Mouse (Mus musculus) lung, postnatal 0 days (tissue): ENCODE results near the gene Exoc6b. TPM values are rescaled to one million over a fixed set of nuclear protein-coding genes. Genes with fewer than 3 reads are reported as not detected.

Source experiments
- ATAC-seq: fragments of 200-750 bp; cut with Nextera tagmentation; 2 replicates; pipeline ENCODE4 v1.8.0; 2017; ENCODE audit warnings: moderate library complexity
- DNase-seq: peaks from one replicate; pipeline ENCODE4 v3.0.0-alpha.2; 2016; ENCODE audit warnings: low spot score
- H3K27ac ChIP-seq: fragments of 300-500 bp; sonication (generic); 2 replicates; pipeline ENCODE4 v1.5.1; 2014; ENCODE audit warnings: antibody characterized with exemption, mild to moderate bottlenecking, low read length, mixed read lengths
- H3K27me3 ChIP-seq: fragments of 300-500 bp; sonication (generic); replicated peaks from 2 replicates; pipeline ENCODE4 v1.6.1; 2014; ENCODE audit warnings: low read length, mixed read lengths; ENCODE audit not compliant: insufficient read depth
- H3K36me3 ChIP-seq: fragments of 300-500 bp; sonication (generic); 2 replicates; pipeline ENCODE4 v1.6.1; 2014; ENCODE audit warnings: low read length, mixed read lengths; ENCODE audit not compliant: insufficient read depth
- H3K4me1 ChIP-seq: fragments of 300-500 bp; sonication (generic); 2 replicates; pipeline ENCODE4 v1.6.1; 2014; ENCODE audit warnings: antibody characterized with exemption, low read depth, low read length, mixed read lengths; ENCODE audit not compliant: insufficient read depth
- H3K4me2 ChIP-seq: fragments of 300-500 bp; sonication (generic); replicated peaks from 2 replicates; pipeline ENCODE4 v1.6.1; 2014; ENCODE audit warnings: low read depth, mild to moderate bottlenecking, low read length, moderate library complexity, mixed read lengths
- H3K4me3 ChIP-seq: fragments of 300-500 bp; sonication (generic); 2 replicates; pipeline ENCODE4 v1.5.1; 2014; ENCODE audit warnings: low read depth, low read length
- H3K9ac ChIP-seq: fragments of 300-500 bp; sonication (generic); replicated peaks from 2 replicates; pipeline ENCODE4 v1.6.1; 2014; ENCODE audit warnings: low read depth, mild to moderate bottlenecking
- H3K9me3 ChIP-seq: fragments of 300-500 bp; sonication (generic); 2 replicates; pipeline ENCODE4 v1.6.1; 2016; ENCODE audit warnings: low read length, mixed read lengths
- CTCF ChIP-seq: IDR thresholded peaks from 2 replicates; pipeline ENCODE4 v1.5.1; 2016; ENCODE audit warnings: antibody characterized with exemption, mild to moderate bottlenecking
- EP300 ChIP-seq: IDR thresholded peaks from 2 replicates; pipeline ENCODE4 v1.6.1; 2016; ENCODE audit warnings: antibody characterized with exemption, mild to moderate bottlenecking, control low read depth
- WGBS: fragments of 180-500 bp; shearing (Covaris S2); extraction: QIAGEN DNeasy Blood & Tissue Kit; methylation state at CpG from one replicate; pipeline ENCODE4 v1.1.7; 2014; 5-methylcytosine and 5-hydroxymethylcytosine counted together
- polyA plus RNA-seq: library from polyadenylated mRNA; unstranded; fragments of >200 nt; fragmentation: Nextera tagmentation; extraction: Ambion mirVana; gene quantifications from 2 replicates; pipeline ENCODE4 v1.2.1, GENCODE M21; 2015

Exoc6b gene
- polyA plus RNA-seq, 1 experiment from 2014 or later: 14.8 TPM

- H3K27ac ChIP-seq: no peak overlapping the region
- no peaks in the 10 kb centered on the region for H3K36me3 ChIP-seq
- 0 out of 2 replicates have a peak overlapping the region, but pooled peaks have one; percentile 21 for H3K9ac ChIP-seq
- peaks cover 44% of the 10 kb centered on the region for H3K4me1 ChIP-seq
- DNase-seq (no peak), ATAC-seq (no peak)
- H3K4me3 ChIP-seq: peak overlapping the region; percentile 50
- peaks cover 48% of the 10 kb centered on the region for H3K27me3 ChIP-seq
- WGBS: 1% methylated on average over 37 of the region's 37 CpGs
- peak overlapping the region; percentile 78 for H3K4me2 ChIP-seq
- no peak for TF ChIP-seq EP300
- TF ChIP-seq CTCF: no peak
- H3K9me3 ChIP-seq: no peaks in the 10 kb centered on the region
Observed at GRCm38 (mm10) chr6:84585686-84586300, 483.5 kb downstream of the Exoc6b start.

- Histone ChIP-seq H3K4me2 (peak overlapping the region; percentile 78), H3K27me3 (peaks cover 47% of the 10 kb centered on the region), H3K4me3 (peak overlapping the region; percentile 50), H3K9me3 (no peaks in the 10 kb centered on the region), H3K27ac (no peak overlapping the region), H3K9ac (0 out of 2 replicates have a peak overlapping the region, but pooled peaks have one; percentile 21), H3K4me1 (peaks cover 44% of the 10 kb centered on the region), H3K36me3 (no peaks in the 10 kb centered on the region)
- no peak for DNase-seq
- ATAC-seq: no peak; the same call in 1 of the 2 replicates
- TF ChIP-seq CTCF: no peak
- TF ChIP-seq EP300: no peak
- WGBS: 1% methylated on average over 64 of the region's 66 CpGs
Observed at GRCm38 (mm10) chr6:84584783-84585685, 484.3 kb downstream of the Exoc6b start.

GRCm38 (mm10) chr6:84583841-84584782 is 485.2 kb downstream of the Exoc6b start:
- Histone ChIP-seq H3K4me3 (peak overlapping the region; percentile 50), H3K4me2 (peak overlapping the region; percentile 78), H3K9me3 (no peaks in the 10 kb centered on the region), H3K27ac (no peak overlapping the region), H3K4me1 (peaks cover 43% of the 10 kb centered on the region), H3K9ac (no peak overlapping the region), H3K36me3 (no peaks in the 10 kb centered on the region), H3K27me3 (peaks cover 38% of the 10 kb centered on the region; the same call in 1 of the 2 replicates)
- DNase-seq (no peak), ATAC-seq (peak; percentile 12; the same call in 1 of the 2 replicates)
- TF ChIP-seq EP300 (no peak), CTCF (no peak)
- 5% methylated on average over 47 of the region's 48 CpGs for WGBS

- Histone ChIP-seq H3K27me3 (peaks cover 37% of the 10 kb centered on the region; the same call in 1 of the 2 replicates), H3K9ac (no peak overlapping the region), H3K9me3 (no peaks in the 10 kb centered on the region), H3K27ac (no peak overlapping the region), H3K4me2 (peak overlapping the region; percentile 78), H3K36me3 (no peaks in the 10 kb centered on the region), H3K4me1 (peaks cover 40% of the 10 kb centered on the region), H3K4me3 (peak overlapping the region; percentile 28)
- DNase-seq: peak; percentile 88
- peak; percentile 86 for ATAC-seq
- under 1% methylated on average over 25 of the region's 26 CpGs for WGBS
- TF ChIP-seq CTCF: no peak
- TF ChIP-seq EP300: no peak
Observed at GRCm38 (mm10) chr6:84583371-84583770, 485.9 kb downstream of the Exoc6b start.

- H3K9me3 ChIP-seq: no peaks in the 10 kb centered on the region
- no peak overlapping the region for H3K4me2 ChIP-seq
- H3K27me3 ChIP-seq: peaks cover 34% of the 10 kb centered on the region; the same call in 1 of the 2 replicates
- no peak overlapping the region for H3K9ac ChIP-seq
- 47% methylated on average over 4 of the region's 5 CpGs for WGBS
- H3K4me3 ChIP-seq: no peak overlapping the region
- peaks cover 35% of the 10 kb centered on the region for H3K4me1 ChIP-seq
- DNase-seq: no peak
- ATAC-seq: no peak
- H3K36me3 ChIP-seq: no peaks in the 10 kb centered on the region
- TF ChIP-seq EP300 (no peak), CTCF (no peak)
- no peak overlapping the region for H3K27ac ChIP-seq
Observed at GRCm38 (mm10) chr6:84582826-84583225, 486.5 kb downstream of the Exoc6b start.
